Mouse (Mus musculus): Measurements from ENCODE around the gene Krt15.

GRCm38 (mm10) chr11:100157908-100158477 is 22.3 kb upstream of the Krt15 start:
- no peak for TF ChIP-seq CTCF (conservative IDR thresholded peaks at IDR 0.05; ENCODE audit: low read length)
- TF ChIP-seq NANOG (IDR thresholded peaks at IDR 0.05; ENCODE audit: borderline replicate concordance, low read length) = no peak

All from E14TG2a.4 (cell line).